Mouse (Mus musculus) thymus, postnatal 25 days (tissue): ENCODE results near the gene Lin28b.

Source experiments
- DNase-seq: peaks from one replicate; pipeline ENCODE4 v3.0.0; 2022

Lin28b gene

DNA sequence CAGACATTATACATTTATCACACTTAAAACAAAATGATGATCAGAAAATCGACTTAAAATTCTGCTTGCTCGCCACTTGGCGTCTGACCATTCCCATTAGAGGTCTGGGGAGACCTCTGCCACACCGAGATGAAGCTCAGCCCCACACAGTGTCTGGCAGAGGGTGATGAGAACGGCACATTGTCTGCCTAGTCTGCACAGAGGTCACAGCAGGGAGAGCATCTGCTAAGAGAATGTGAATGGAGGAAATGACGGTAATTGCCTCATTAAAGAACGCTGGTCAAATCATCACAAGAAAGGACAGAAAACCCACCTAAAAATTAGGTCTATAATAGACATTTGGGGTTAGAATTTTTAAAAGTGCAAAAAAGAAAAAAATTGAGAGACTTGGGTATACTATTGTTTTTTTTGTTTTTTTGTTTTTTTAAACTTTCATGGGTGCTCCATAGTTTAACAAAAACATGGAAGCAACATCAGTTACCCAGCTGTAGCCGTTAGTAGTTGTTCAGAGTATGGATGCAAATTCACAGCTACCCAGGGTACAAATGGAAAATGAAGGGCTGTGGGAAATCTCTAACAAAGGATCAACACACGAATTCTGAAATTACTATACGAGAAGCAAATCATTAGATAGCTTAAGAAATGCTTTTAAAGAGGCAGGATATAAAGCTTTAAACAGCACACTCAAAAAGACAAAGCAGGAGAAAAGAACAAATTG, 75.4 kb downstream of the Lin28b start:
- no peak for DNase-seq

DNA sequence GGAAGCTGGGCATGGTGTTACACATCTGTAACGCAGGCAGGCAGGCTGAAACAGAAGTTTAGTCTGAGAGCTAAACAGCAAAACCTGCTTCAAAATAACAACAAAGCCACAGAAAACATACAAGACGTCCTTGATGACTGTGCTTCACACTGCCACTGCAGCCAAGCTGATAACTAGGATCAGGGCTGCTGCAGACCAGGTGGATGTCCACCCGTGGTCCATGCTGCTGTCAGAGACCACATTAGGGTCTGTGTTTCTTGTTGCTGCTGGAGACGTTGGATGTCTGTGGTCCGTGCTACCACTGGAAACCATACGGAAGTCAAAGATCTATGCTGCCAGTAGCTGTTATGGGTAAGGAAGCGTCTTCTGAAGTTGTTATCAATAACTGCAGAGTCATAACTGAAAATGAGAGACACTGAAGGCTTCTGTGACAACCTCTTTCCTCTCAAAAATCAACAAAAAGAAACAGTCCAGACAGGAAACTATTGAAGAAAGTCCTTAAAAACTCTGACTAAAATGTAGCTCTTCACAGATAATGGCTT, 86.4 kb downstream of the Lin28b start:
- DNase-seq: no peak

DNA sequence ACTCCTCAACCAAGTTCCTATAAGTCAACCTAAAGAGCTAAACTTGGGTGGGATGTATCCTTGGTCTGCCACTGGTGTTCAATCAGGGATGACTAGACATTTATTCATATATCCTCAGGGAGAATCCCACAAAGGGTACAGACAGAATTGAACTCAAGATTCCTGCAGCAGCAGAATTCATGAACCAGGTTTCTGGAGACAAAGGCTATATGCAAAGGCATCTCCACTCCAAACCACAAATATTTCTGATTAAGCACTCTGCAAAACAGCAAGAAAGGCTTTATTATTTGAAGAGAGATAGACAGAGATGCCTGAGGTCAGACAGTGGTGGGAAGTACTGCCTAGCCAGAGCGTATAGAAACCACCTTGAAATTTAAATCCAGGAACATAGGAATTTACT, 88.0 kb downstream of the Lin28b start:
- no peak for DNase-seq

- no peak for DNase-seq
Measured at GRCm38 (mm10) chr10:45382637-45382958, 103.6 kb downstream of the Lin28b start.

GRCm38 (mm10) chr10:45381937-45382636, 104.1 kb downstream of the Lin28b start:
- no peak for DNase-seq

- DNase-seq: no peak
Measured at GRCm38 (mm10) chr10:45378269-45378668, 107.9 kb downstream of the Lin28b start.

GRCm38 (mm10) chr10:45372994-45373692, 113.1 kb downstream of the Lin28b start:
- peak; percentile 50 for DNase-seq

GRCm38 (mm10) chr10:45370545-45370944, 115.7 kb downstream of the Lin28b start:
- no peak for DNase-seq

- no peak for DNase-seq
Measured at GRCm38 (mm10) chr10:45369639-45370038, 116.6 kb downstream of the Lin28b start.

GRCm38 (mm10) chr10:45366987-45367705, 119.0 kb downstream of the Lin28b start:
- no peak for DNase-seq

GRCm38 (mm10) chr10:45363396-45363795, 122.8 kb downstream of the Lin28b start:
- DNase-seq: no peak

GRCm38 (mm10) chr10:45356091-45356490, 130.1 kb downstream of the Lin28b start:
- no peak for DNase-seq

GRCm38 (mm10) chr10:45348143-45348542, 138.1 kb downstream of the Lin28b start:
- DNase-seq: peak; percentile 7

DNA sequence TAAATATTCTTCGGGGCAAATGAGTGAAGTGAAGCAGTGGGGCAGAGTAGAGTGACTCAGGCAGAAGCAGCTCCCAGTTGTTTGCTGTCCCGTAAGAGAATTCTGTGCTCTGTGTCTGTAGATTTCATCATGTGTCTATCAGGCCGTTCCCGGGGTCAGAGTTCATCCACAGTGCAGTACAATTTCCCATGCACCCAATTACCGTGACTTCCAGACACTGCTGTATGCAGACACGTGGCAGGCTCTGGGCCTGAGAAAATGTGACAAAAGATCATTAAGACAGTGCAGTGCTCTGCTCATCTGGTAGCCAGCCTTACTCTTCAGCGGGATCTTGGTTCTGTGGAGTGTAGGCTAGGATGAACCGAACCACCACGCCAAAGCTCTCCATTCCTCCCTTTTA, 141.0 kb downstream of the Lin28b start:
- DNase-seq: no peak

GRCm38 (mm10) chr10:45344381-45344780, 141.8 kb downstream of the Lin28b start:
- DNase-seq: no peak

GRCm38 (mm10) chr10:45339106-45339505, 147.1 kb downstream of the Lin28b start:
- DNase-seq: no peak

GRCm38 (mm10) chr10:45335434-45336422, 150.5 kb downstream of the Lin28b start, which contains the start of gene Bves:
Bves (plus strand) TSS chr10:45335772.
- no peak for DNase-seq

DNA sequence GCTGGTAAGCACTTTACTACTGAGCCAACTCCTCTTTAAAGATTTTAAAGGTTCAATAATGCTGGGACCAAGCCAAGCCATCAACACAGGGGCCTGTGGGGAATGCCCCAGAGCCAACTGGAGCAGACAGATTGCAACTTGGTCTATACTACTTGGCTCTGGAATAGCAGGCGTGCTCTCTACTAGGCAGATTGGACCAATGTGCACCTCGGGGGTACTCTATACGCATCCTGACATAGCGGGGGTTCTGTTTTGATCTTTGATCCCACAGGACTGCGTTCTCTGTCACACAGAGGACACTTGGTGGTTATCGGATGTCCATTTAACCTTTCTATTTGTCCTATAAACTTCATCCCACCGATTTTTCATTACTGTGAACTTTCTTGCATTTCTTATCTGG, 151.3 kb downstream of the Lin28b start:
- DNase-seq: no peak

GRCm38 (mm10) chr10:45328196-45329000, 157.8 kb downstream of the Lin28b start:
- DNase-seq: no peak
